In the genomic region with DNA sequence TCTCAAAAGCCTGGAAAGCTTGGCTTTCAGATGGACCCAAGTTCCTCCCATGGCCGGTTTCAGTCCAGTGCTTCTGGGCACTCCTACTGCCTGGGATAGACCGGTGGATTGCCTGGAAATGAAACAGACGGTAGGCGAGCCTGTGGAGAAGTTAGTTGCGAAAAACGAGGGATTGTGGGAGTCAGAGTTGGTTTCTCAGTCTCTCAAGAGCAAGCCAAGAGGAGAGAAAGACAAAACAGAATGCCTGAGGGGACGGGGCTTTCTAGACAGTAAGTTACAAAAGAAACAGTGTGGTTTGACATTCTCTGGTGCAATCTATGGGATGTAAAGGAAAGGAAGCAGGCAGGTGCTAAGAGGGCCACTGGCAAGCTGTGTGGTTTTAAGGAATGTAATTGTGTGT, we compare ENCODE assay signal across 19 mouse cellular contexts.
"Had no signal": no experiment of that assay in that cellular context is flagged by ENCODE, and none has a peak within 500 bp of the region (broad histone marks: within the 10 kb centered on the region; RNA-seq: fewer than 3 reads in every experiment).

No protein-coding gene starts in this region.

- ATAC-seq: midbrain, embryonic 16.5 days had no signal

- DNase-seq: lung, adult 18-20 months; lung, embryonic 14.5 days; lung, postnatal 10 days; lung, postnatal 4 days; midbrain, embryonic 14.5 days; retina, postnatal 1 day; right cerebral cortex, adult 18-20 months; right cerebral cortex, postnatal 25 days; thymus, adult 2 months; thymus, postnatal 25 days; thymus, postnatal 4 days had no signal

- H3K27ac ChIP-seq: midbrain, embryonic 10.5 days; midbrain, embryonic 12.5 days; neural tube, embryonic 13.5 days; neural tube, embryonic 15.5 days; stomach, embryonic 15.5 days; stomach, postnatal 0 days had no signal

- H3K4me3 ChIP-seq: midbrain, embryonic 10.5 days; midbrain, embryonic 12.5 days; myocyte; neural tube, embryonic 13.5 days; neural tube, embryonic 15.5 days; stomach, embryonic 15.5 days had no signal

- H3K9ac ChIP-seq: lung, embryonic 14.5 days; midbrain, embryonic 12.5 days; neural tube, embryonic 13.5 days; neural tube, embryonic 15.5 days; stomach, embryonic 15.5 days had no signal

- H3K4me2 ChIP-seq: lung, embryonic 14.5 days; midbrain, embryonic 12.5 days; neural tube, embryonic 13.5 days; neural tube, embryonic 15.5 days; stomach, embryonic 15.5 days had no signal

- H3K4me1 ChIP-seq: midbrain, embryonic 10.5 days; midbrain, embryonic 12.5 days; neural tube, embryonic 13.5 days; stomach, embryonic 15.5 days had no signal

- H3K27me3 ChIP-seq: midbrain, embryonic 12.5 days; neural tube, embryonic 13.5 days; neural tube, embryonic 15.5 days; stomach, embryonic 15.5 days had no signal

- H3K9me3 ChIP-seq: midbrain, embryonic 10.5 days; midbrain, embryonic 12.5 days; neural tube, embryonic 13.5 days; neural tube, embryonic 15.5 days; stomach, embryonic 15.5 days had no signal
